Mouse (Mus musculus): ENCODE results near the gene Per1. TPM values are rescaled to one million over a fixed set of nuclear protein-coding genes. Genes with fewer than 3 reads are reported as not detected.
A peak's percentile ranks its signal among the peaks of the same experiment; 100 is the strongest.

The Per1 gene
- total RNA-seq (2022), result 100 to 1,000 TPM; 105 to 140 (median 114) TPM

DNA sequence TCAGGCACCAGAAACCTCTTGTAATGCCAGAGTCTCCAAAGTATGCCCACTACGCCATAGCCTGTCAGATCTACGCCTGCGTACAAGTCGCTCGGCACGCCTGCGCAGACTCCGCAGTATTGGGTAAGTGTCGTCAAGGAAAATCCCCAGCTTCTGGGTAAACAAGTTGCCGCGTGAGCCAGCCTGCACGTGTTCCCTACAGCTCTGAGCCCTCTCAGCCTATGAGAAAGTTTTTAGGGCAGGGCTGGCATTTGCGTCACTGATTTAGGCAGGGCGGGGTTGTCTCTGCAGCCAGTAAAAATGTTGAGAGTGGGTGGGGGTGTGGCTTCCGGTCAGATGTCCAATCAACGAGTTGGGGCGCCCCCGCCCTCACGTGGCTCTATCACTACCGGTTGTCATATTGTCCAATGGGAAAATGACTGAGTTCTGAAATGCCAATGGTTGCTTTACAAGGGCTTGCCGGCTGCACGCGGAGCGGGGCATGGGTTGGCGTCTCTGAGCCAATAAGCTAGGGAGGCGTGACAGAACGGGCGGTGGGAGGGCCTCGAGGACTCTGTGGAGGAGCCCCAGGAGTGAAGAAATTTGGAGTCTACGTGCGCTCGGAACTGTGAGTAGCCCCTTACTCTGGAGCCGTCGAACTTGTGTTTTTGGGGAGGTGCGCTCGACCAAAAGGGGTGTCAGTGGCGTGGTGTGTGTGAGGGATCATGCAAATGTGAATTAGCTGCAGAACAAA is at the start of gene Per1:
TSS of gene Per1 (plus strand) at position 521 of the 733 bp plus-strand sequence.
- DNase-seq (ENCODE audit: low spot score in 2 of 2), result peak; percentile 98 to 100

DNA sequence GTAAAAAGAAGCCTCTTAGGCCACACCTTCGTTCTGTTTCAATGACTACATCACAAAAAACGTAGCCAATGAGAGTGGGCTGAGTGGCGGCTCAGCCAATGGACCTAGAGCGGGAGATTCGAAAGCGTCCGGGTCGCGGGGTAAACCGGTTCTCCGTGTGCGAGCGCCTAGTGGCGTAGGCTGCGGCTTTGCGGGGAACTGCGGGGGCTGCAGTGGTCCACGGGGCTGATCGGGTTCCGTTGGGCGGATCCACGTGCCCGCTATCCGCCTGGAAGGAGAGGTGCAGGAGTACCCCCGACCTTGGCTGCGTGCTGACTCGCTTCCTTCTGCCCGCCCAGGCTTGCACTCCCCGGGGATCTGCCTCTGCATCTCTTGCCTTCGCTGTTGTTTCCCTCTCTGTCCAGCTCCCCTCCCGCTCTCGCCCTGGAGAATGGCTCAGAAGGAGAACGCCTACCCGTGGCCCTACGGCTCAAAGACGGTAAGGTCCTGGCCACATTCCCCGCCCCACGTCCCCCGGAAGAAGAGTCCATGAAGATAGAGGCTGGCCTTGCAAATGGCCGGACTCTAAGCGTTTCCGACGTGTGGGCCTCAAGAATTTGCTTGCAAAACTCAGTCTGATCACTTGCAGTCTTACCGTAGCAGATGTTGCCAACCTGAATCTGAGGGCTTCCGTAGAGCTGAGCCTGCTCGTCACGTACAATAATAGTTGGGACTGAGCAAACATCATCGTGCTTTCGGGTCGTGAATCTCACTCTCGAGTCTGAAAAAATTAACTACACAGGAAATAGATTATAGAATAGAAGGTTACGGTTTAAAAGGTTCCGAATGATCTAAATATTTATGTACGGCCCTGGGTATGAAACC is 49.3 kb upstream of the Per1 start, which contains the start of gene Aurkb:
TSS of gene Aurkb (plus strand) at position 117 of the 864 bp plus-strand sequence.
- peak; percentile 50 to 61 for DNase-seq (ENCODE audit: low spot score in 2 of 2)

GRCm38 (mm10) chr11:69046395-69046774 is 48.6 kb upstream of the Per1 start:
- DNase-seq (ENCODE audit: low spot score in 2 of 2), result no peak

GRCm38 (mm10) chr11:69047592-69047991 is 47.4 kb upstream of the Per1 start:
- no peak for DNase-seq (ENCODE audit: low spot score in 2 of 2)

DNA sequence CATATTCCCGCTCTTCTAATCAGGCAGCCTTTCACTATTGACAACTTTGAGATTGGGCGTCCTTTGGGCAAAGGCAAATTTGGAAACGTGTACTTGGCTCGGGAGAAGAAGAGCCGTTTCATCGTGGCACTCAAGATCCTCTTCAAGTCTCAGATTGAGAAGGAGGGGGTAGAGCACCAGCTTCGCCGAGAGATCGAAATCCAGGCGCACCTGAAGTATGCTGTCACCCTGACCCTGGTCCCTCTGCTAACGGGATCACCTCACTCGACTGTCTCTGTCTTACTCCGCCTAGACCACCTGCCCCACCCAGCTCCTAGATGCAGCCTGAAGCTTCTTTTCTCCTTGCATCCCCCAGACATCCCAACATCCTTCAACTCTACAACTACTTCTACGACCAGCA is 46.9 kb upstream of the Per1 start:
- DNase-seq (ENCODE audit: low spot score in 2 of 2), result no peak

GRCm38 (mm10) chr11:69050748-69051147 is 44.3 kb upstream of the Per1 start:
- no peak for DNase-seq (ENCODE audit: low spot score in 2 of 2)

GRCm38 (mm10) chr11:69051771-69052170 is 43.2 kb upstream of the Per1 start:
- DNase-seq (ENCODE audit: low spot score in 2 of 2), result no peak

DNA sequence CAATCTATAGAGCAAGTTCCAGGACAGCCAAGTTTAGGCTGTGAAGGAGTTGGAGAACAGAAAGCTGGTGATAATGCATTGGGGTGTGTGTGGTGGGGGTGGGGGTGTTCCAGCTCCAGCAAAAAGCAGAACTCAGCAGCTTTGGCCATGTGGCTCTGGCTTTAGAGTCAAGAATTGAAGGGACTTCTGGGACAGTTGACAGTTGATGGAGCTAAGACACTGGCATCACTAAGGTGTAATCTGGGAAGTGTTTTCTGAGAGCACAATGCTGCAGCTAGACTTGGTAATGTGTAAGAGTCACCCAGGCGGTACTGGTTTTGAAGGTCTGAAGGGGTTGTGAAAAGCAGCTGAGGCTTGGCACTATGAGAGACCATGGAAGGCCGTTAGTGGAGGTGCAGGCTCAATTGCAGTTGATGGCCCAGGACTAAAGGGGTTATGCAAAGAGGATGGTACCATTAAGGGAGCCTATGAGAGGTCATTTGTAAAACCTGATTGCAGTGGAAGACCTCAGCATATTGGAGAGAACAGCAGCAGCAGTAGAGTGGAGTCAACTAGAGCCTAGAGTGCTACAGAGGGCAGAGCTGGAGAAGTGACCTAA is 42.1 kb upstream of the Per1 start:
- DNase-seq (ENCODE audit: low spot score in 2 of 2), result no peak

DNA sequence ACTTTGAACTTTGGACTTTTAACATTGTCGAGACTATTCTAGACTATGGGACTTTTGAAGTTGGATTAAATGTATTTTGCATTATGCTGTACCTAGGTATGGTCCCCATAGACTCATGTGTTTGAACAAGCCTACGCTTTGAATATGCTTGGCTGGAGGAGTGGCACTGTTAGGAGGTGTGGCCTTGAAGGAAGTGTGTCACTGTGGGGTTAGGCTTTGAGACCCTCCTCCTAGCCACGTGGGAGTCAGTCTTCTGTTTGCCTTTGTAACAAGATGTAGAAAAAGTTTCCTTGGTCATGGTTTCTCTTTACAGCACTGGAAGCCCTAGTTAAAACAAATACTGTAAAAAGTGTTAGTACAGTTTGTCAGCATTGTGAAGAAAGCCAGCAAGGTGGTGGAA is 41.2 kb upstream of the Per1 start:
- DNase-seq (ENCODE audit: low spot score in 2 of 2), result no peak

- DNase-seq (ENCODE audit: low spot score in 2 of 2), result no peak
Observed at GRCm38 (mm10) chr11:69058265-69058664, 36.8 kb upstream of the Per1 start.

GRCm38 (mm10) chr11:69058729-69059356 is 36.2 kb upstream of the Per1 start:
- no peak for DNase-seq (ENCODE audit: low spot score in 2 of 2)

- DNase-seq (ENCODE audit: low spot score in 2 of 2), result peak; percentile 86 to 99
Observed at GRCm38 (mm10) chr11:69059357-69059974, 35.6 kb upstream of the Per1 start, which contains the start of gene Borcs6. Borcs6 (plus strand) TSS chr11:69059717.

- DNase-seq (ENCODE audit: low spot score in 2 of 2), result peak in 1 of 2 experiments; percentile 50
Observed at GRCm38 (mm10) chr11:69059975-69060411, 35.0 kb upstream of the Per1 start.

DNA sequence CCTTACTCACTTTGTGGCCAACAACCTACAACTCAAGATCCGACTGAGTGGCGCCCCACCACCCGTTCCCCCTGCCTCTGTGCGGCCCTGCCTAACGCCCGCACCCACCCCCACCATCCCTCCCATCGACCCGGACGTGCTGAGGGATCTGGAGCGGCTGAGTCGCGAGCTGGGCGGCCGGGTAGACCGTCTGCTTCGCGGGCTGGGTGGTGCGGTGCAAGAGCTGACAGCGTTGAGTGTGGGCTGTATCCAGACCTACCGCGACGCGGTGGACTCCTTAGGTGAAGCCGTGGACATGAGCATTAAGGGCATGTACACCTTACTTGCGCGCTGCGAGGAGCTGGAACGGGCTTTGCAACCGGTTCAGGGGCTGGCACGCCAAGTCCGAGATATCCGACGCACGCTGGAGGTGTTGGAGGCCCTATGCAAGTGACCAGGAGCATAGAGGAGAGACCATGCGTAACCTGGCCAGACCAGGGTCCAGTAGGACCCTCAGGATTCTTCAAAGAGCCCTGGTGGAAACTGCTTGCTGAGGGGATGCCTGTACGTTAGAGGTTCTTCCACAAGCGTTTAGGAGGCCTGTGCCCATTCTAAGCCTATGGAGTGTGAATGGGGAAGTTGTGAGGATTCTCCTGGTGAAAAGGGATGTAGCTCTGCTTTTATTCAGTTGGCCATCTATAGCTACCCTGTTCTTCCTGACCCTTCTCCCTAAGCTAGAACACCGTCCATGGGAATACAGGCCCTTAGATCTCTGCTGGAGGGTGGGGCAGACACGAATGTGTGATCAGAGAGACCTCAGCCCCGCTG is 34.4 kb upstream of the Per1 start:
- DNase-seq (ENCODE audit: low spot score in 2 of 2), result peak; percentile 37 to 44

DNA sequence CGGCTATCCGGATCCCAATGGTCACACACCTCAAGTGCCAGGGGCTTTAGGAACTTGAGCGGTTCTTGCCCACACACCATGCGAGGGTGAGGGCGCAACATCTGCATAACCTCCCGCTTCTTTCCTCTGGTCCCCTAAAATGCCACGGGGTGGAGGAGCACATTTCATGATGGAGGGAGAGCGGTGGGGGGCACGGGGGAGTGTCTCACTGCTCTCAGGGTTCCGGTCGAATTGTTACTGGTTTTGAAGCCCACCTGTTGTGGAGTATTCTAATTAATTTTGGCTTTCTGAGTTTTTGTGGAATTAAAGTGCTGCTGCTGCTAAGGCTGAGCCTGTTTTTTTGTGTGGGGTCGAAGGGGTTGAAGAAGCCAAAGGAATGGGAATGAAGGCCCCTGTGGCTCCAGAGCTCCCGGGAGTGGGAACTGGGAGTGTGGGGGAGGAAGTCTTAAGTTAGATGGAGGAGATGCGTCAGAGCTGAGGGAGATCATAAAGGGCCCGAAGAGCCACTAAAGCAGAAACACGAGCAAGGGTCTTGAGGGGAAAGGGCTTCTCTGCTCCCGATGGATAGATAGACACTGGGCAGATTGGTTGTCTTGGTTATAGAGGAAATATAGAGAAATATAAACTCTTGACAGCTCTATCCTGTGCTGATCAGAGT is 33.6 kb upstream of the Per1 start:
- no peak for DNase-seq (ENCODE audit: low spot score in 2 of 2)

DNA sequence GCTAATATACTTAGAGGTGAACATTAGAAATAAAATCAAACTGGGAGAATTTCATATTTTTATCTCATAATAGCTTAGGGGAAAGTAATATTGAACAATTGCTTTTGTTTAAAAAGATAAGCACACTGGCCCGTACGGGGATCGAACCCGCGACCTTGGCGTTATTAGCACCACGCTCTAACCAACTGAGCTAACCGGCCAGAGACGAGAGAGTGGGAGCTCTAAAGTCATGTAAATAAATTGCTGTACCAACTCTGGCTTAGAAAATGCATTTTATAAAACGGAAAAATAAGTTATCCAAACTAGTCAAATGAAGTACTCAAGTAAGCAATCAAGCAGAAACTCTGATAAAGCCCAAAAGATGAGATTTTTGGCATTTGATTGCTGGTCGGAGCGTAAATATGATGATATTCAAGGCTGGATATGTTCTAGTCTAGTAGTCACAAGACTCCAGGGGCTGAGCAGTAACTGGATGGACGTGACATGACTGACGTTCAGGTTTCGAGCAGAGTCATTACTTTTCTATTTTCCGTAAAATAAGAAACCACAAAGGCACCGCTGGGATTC is 32.7 kb upstream of the Per1 start:
- DNase-seq (ENCODE audit: low spot score in 2 of 2), result peak; percentile 54 to 88

- peak; percentile 87 to 100 for DNase-seq (ENCODE audit: low spot score in 2 of 2)
Observed at GRCm38 (mm10) chr11:69062761-69063224, 32.2 kb upstream of the Per1 start.

DNA sequence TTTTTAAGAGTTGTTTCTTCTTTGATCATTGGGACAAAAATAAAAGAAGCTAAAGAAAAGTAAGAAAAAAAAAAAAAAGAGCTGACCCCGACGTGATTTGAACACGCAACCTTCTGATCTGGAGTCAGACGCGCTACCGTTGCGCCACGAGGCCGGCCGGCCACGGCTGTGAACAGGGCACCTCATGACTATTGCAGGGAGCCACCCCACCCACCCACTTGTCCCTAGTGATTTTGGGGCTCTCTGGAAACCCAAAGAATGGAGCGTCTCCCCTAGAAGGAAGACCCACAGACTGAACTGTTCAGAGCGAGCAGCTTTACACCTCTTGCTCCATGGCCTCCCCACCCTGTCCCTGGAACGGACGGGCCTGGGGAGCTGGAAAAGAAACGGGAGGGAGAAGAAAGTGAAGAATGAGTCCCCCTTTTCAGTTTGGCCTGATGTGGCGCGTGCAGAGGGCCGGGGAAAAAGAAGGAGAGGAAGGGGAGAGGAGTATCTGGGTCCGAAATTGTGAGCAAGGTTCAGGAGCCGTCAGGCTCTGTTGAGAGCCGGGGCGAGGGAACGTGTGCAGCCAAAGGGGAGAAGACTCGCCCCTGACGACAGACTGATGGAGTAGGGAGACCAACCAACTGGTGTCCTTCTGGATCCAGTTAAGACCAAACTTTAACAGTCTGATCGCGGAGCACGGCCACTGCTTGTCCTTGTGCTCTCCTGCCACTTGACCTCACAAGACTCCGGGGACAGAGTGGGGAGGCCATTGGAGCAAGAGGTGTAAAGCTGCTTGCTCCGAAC is 31.4 kb upstream of the Per1 start:
- DNase-seq (ENCODE audit: low spot score in 2 of 2), result peak in 1 of 2 experiments; percentile 73
